Mouse (Mus musculus) intestine, postnatal 0 days (tissue): Measurements from ENCODE around the gene Gm826. TPM values are rescaled to one million over a fixed set of nuclear protein-coding genes. Genes with fewer than 3 reads are reported as not detected.

ENCODE experiments used
- ATAC-seq: fragments of 200-750 bp; cut with Nextera tagmentation; 2 replicates; pipeline ENCODE4 v1.8.0; 2017; ENCODE audit warnings: mild to moderate bottlenecking, moderate TSS enrichment, moderate library complexity
- H3K27ac ChIP-seq: fragments of 300-500 bp; sonication (generic); 2 replicates; pipeline ENCODE4 v1.5.1; 2014; ENCODE audit warnings: mild to moderate bottlenecking, low read depth, low read length, moderate library complexity
- H3K27me3 ChIP-seq: fragments of 300-500 bp; sonication (generic); replicated peaks from 2 replicates; pipeline ENCODE4 v1.6.1; 2014; ENCODE audit warnings: low read length, mixed read lengths; ENCODE audit not compliant: control insufficient read depth, insufficient read depth
- H3K36me3 ChIP-seq: fragments of 300-500 bp; sonication (generic); 2 replicates; pipeline ENCODE4 v1.6.1; 2014; ENCODE audit warnings: mild to moderate bottlenecking, moderate library complexity; ENCODE audit not compliant: control insufficient read depth, insufficient read depth
- H3K4me1 ChIP-seq: fragments of 300-500 bp; sonication (generic); replicated peaks from 2 replicates; pipeline ENCODE4 v1.6.1; 2014; ENCODE audit warnings: antibody characterized with exemption, low read length, mixed read lengths; ENCODE audit not compliant: control insufficient read depth, insufficient read depth
- H3K4me2 ChIP-seq: fragments of 300-500 bp; sonication (generic); replicated peaks from 2 replicates; pipeline ENCODE4 v1.6.1; 2014; ENCODE audit warnings: low read depth, mild to moderate bottlenecking, moderate library complexity
- H3K4me3 ChIP-seq: fragments of 300-500 bp; sonication (generic); 2 replicates; pipeline ENCODE4 v1.5.1; 2014; ENCODE audit warnings: low read depth, low read length
- H3K9ac ChIP-seq: fragments of 300-500 bp; sonication (generic); 2 replicates; pipeline ENCODE4 v1.6.1; 2014; ENCODE audit warnings: mild to moderate bottlenecking, low read depth, low read length
- H3K9me3 ChIP-seq: fragments of 300-500 bp; sonication (generic); 2 replicates; pipeline ENCODE4 v1.6.1; 2016; ENCODE audit warnings: mixed run types; ENCODE audit not compliant: control insufficient read depth
- CTCF ChIP-seq: sonication (generic); IDR thresholded peaks from 2 replicates; pipeline ENCODE4 v1.5.1; 2016; ENCODE audit warnings: low read depth, mild to moderate bottlenecking, control low read depth, antibody characterized with exemption, moderate library complexity
- WGBS: fragments of 180-500 bp; shearing (Covaris S2); extraction: QIAGEN DNeasy Blood & Tissue Kit; methylation state at CpG from one replicate; pipeline ENCODE4 v1.1.7; 2014; 5-methylcytosine and 5-hydroxymethylcytosine counted together
- polyA plus RNA-seq: library from polyadenylated mRNA; unstranded; fragments of >200 nt; fragmentation: Nextera tagmentation; extraction: Ambion mirVana; gene quantifications from 2 replicates; pipeline ENCODE4 v1.2.1, GENCODE M21; 2015

Gm826 gene
- polyA plus RNA-seq, 1 experiment from 2014 or later: 6.2 TPM

GRCm38 (mm10) chr2:160332516-160333325, 1.2 kb downstream of the Gm826 start:
- H3K4me1 ChIP-seq: peaks cover 8% of the 10 kb centered on the region; the same call in 1 of the 2 replicates
- H3K9ac ChIP-seq: 0 out of 2 replicates have a peak overlapping the region, but pooled peaks have one; percentile 4
- no peak overlapping the region for H3K4me3 ChIP-seq
- H3K27me3 ChIP-seq: no peaks in the 10 kb centered on the region
- WGBS: 41% methylated on average over 12 of the region's 12 CpGs
- peak; percentile 92 for ATAC-seq
- 0 out of 2 replicates have a peak overlapping the region, but pooled peaks have one; percentile 18 for H3K4me2 ChIP-seq
- TF ChIP-seq CTCF: no peak
- no peaks in the 10 kb centered on the region for H3K9me3 ChIP-seq
- no peaks in the 10 kb centered on the region for H3K36me3 ChIP-seq
- peak overlapping the region; percentile 82 for H3K27ac ChIP-seq

GRCm38 (mm10) chr2:160328886-160329285, 5.1 kb downstream of the Gm826 start:
- Histone ChIP-seq H3K27ac (no peak overlapping the region), H3K4me3 (no peak overlapping the region), H3K36me3 (no peaks in the 10 kb centered on the region), H3K4me2 (no peak overlapping the region), H3K9me3 (no peaks in the 10 kb centered on the region), H3K27me3 (no peaks in the 10 kb centered on the region), H3K9ac (no peak overlapping the region), H3K4me1 (peaks cover 11% of the 10 kb centered on the region; the same call in 1 of the 2 replicates)
- WGBS: 54% methylated on average over 9 of the region's 9 CpGs
- TF ChIP-seq CTCF: no peak
- no peak for ATAC-seq

DNA sequence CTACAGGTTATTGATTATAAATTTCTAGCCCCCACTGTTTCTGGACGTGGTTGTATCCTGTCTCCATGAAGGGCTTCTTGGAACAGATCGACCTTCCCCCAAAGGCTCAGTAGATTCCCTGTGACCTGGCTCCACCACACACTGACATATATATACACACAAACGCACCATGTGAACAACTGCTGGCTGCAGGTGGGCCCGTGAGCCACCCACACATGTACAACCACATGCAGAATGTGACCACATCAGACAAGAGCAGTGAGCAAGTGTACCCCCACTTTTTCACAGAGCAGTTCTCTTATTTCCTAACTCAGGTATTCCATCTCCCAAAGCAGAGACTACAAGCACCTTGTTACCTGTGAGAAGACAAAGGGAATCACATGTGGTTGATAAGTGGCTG, 6.2 kb downstream of the Gm826 start:
- Histone ChIP-seq H3K27me3 (no peaks in the 10 kb centered on the region), H3K4me1 (0 out of 2 replicates have a peak, but pooled peaks cover 9% of the 10 kb centered on the region), H3K27ac (no peak overlapping the region; the same call in 1 of the 2 replicates), H3K9me3 (no peaks in the 10 kb centered on the region), H3K9ac (no peak overlapping the region), H3K4me3 (no peak overlapping the region), H3K4me2 (no peak overlapping the region), H3K36me3 (no peaks in the 10 kb centered on the region)
- ATAC-seq: no peak
- 88% methylated on average over 4 of the region's 4 CpGs for WGBS
- TF ChIP-seq CTCF: no peak

DNA sequence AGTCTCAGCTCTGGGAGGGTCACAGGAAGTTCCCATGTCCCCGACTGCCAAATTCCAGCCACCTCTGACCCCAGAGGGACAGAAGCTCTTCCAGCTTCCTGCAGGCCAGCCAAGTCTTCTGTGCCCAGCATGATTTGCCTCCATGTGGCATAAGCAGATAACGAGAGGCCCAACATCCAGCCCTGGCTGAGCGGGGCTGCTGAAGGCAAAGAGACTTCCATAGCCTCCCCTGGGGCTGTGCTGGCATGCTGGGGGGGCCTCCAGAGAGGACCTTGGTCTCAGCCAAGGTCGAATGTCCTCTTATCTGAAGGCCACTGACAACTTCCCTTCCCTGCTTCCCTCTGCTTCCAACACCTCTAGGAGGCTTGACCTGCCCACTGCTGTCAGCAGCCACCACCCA, 6.8 kb downstream of the Gm826 start:
- no peak overlapping the region for H3K9ac ChIP-seq
- H3K9me3 ChIP-seq: no peaks in the 10 kb centered on the region
- 0 out of 2 replicates have a peak, but pooled peaks cover 7% of the 10 kb centered on the region for H3K4me1 ChIP-seq
- no peak overlapping the region for H3K4me3 ChIP-seq
- H3K27me3 ChIP-seq: no peaks in the 10 kb centered on the region
- 20% methylated on average over 4 of the region's 4 CpGs for WGBS
- ATAC-seq: no peak
- TF ChIP-seq CTCF: no peak
- no peaks in the 10 kb centered on the region for H3K36me3 ChIP-seq
- H3K27ac ChIP-seq: peak overlapping the region; percentile 60
- peak overlapping the region; percentile 14 for H3K4me2 ChIP-seq

DNA sequence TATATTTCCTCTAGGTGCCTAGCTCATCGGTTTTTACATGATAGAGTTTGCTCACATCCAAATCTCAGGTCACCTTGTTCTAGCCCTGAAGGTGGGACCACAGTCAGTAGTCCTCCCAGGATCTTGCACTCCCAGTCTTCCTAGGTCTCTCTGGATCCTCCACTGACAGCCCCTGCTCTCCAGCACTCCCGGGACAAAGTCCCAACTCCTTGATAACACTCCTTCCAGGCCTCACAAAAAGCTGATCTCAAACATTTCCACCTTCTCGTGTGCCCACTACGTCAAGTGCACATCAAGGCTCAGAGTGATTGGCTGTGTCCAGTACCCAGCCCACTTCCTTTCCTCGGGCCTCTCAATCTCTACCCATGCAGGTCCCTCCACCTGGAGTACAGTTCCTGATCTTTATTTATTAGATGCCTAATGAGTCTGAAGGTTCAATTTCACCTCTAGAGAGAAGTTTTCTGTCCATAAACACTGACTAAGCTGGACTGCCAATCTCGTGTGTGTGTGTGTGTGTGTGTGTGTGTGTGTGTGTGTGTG, 8.8 kb downstream of the Gm826 start:
- no peak for TF ChIP-seq CTCF
- no peaks in the 10 kb centered on the region for H3K9me3 ChIP-seq
- H3K36me3 ChIP-seq: no peaks in the 10 kb centered on the region
- no peak overlapping the region for H3K9ac ChIP-seq
- H3K27me3 ChIP-seq: no peaks in the 10 kb centered on the region
- peak overlapping the region; percentile 62 for H3K27ac ChIP-seq
- 0 out of 2 replicates have a peak, but pooled peaks cover 7% of the 10 kb centered on the region for H3K4me1 ChIP-seq
- WGBS: 40% methylated on average over 6 of the region's 6 CpGs
- ATAC-seq: peak; percentile 95
- H3K4me3 ChIP-seq: no peak overlapping the region
- no peak overlapping the region for H3K4me2 ChIP-seq

GRCm38 (mm10) chr2:160321829-160322228, 12.1 kb downstream of the Gm826 start:
- Histone ChIP-seq H3K9ac (no peak overlapping the region), H3K27me3 (no peaks in the 10 kb centered on the region), H3K4me3 (no peak overlapping the region), H3K36me3 (no peaks in the 10 kb centered on the region), H3K27ac (no peak overlapping the region), H3K9me3 (no peaks in the 10 kb centered on the region), H3K4me1 (0 out of 2 replicates have a peak, but pooled peaks cover 2% of the 10 kb centered on the region), H3K4me2 (no peak overlapping the region)
- WGBS: 31% methylated on average over 4 of the region's 4 CpGs
- no peak for TF ChIP-seq CTCF
- ATAC-seq: no peak
